Mouse (Mus musculus) left cerebral cortex, adult 2 months (tissue): ENCODE results near the gene Myh3. TPM values are rescaled to one million over a fixed set of nuclear protein-coding genes. Genes with fewer than 3 reads are reported as not detected.
"Not testable (repeated sequence)": the region's sequence is repeated elsewhere in the genome, so short reads cannot be mapped to it uniquely, and the experiment has no call there.

ENCODE experiments used
- DNase-seq, 2 experiments: peaks; one replicate each; pipeline ENCODE4 v3.0.0; 2021 to 2022; ENCODE audit warnings: low spot score in 2 of 2, mixed read lengths in 1 of 2; ENCODE audit errors: extremely low spot score in 1 of 2
- H3K27ac ChIP-seq: fragments of 200-600 bp; 2 replicates; pipeline ENCODE4 v1.8.1; 2022
- H3K4me3 ChIP-seq: fragments of 200-600 bp; 2 replicates; pipeline ENCODE4 v1.8.1; 2022
- CTCF ChIP-seq: fragments of 200-600 bp; IDR thresholded peaks from 2 replicates; pipeline ENCODE4 v1.8.1; 2022; ENCODE audit warnings: antibody characterized with exemption, mild to moderate bottlenecking, moderate library complexity
- intact Hi-C: fragments of 180-260 bp; cut with DNase I; formaldehyde crosslinking; loops from one replicate; pipeline ENCODE4 v1.15.1; 2025
- total RNA-seq, 2 experiments: library from RNA; stranded (reverse); gene quantifications; 2 replicates each; pipeline ENCODE4 v1.2.3; 2021

Myh3 gene
- total RNA-seq, 2 experiments from 2014 or later, result 4.7 to 6.0 TPM

DNA sequence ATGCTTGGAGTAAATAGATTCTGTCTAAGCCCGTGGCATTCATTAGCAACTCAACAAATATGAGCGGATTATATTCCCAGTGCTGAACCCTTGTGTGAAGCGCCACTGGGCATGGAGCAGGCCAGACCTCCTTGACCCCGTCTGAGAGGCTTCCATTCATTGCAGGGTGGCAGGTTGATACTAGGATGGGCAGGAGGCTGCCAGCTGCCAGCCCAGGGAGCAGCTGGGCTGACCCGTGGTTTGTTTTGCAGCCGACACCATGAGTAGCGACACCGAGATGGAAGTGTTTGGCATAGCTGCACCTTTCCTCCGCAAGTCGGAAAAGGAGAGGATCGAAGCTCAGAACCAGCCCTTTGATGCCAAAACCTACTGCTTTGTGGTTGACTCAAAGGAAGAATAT lies 1.6 kb downstream of the Myh3 start:
- Histone ChIP-seq H3K4me3 (no peak overlapping the region), H3K27ac (no peak overlapping the region)
- no peak for TF ChIP-seq CTCF
- DNase-seq, result no peak
- intact Hi-C loops, result no loop called here

DNA sequence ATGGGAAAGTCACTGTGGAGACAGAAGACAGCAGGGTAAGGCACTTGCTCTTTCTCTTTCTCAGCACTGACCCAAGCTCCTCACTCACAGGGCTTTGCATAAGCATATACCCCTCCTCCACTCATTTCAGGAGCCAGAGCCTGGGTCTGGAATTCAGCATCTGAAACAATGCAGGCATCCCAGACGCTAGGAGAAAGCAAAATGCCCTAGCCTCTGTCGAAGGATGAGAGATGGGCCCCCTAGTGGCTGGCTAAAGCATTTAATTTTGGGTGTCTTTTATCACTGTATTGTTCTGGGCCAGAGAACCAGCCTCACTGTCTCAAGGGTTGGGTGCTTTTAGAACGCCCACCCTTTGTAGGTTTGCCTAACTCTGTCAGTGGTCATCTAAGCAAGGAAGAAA lies 2.1 kb downstream of the Myh3 start:
- peak; percentile 42 to 67 for DNase-seq
- no peak overlapping the region for H3K27ac ChIP-seq
- intact Hi-C loops, result no loop called here
- peak; percentile 87 for TF ChIP-seq CTCF
- H3K4me3 ChIP-seq, result no peak overlapping the region

DNA sequence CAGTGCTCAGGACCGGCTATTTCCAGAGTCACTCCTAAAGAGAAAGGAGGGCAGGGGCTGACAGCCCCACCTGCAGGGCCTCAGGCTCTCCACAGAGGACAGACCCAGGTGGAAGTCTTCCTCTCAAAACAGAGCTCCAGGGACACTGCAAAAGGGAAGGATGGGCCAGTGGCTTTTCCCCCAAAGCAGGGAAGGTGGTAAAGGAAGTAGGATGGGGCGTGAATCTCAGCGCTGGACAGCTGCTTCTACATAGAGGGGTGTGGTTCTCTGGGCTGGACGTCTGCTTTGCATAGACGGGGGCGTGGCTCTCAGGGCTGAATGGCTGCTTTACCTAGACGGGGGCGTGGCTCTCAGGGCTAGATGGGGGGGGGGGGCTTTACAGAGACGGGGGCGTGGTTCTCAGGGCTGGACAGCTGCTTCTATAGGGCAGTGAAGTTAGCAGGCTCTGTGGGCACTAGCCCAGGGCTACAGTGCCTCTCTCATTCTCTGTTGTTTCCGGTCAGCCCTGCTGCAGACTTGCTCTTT lies 3.1 kb downstream of the Myh3 start:
- intact Hi-C loops, result no loop called here
- no peak for TF ChIP-seq CTCF
- Histone ChIP-seq H3K27ac (no peak overlapping the region), H3K4me3 (no peak overlapping the region)
- DNase-seq, result no peak

DNA sequence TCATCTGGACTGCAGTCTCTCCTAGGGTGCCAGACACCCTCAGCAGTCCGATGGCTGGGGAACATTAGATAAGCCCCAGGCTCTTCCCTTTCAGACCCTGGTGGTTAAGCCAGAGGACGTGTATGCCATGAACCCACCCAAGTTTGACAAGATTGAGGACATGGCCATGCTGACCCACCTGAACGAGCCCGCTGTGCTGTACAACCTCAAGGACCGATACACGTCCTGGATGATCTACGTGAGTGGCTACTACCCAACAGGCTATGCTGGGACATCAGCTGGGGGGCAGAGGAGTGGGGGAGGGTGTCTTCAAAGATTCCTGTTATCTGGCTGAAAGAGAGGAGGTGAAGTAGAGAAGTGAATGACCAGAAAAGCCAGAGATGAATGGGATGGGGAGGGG lies 4.1 kb downstream of the Myh3 start:
- no peak for TF ChIP-seq CTCF
- no peak for DNase-seq
- intact Hi-C loops, result no loop called here
- Histone ChIP-seq H3K4me3 (no peak overlapping the region), H3K27ac (no peak overlapping the region)

GRCm38 (mm10) chr11:67082793-67083192 lies 4.7 kb downstream of the Myh3 start:
- intact Hi-C loops, result no loop called here

GRCm38 (mm10) chr11:67083239-67083638 lies 5.1 kb downstream of the Myh3 start:
- TF ChIP-seq CTCF, result no peak
- Histone ChIP-seq H3K27ac (no peak overlapping the region), H3K4me3 (no peak overlapping the region)
- no peak for DNase-seq
- intact Hi-C loops, result no loop called here

More at GRCm38 (mm10) chr11:67082793-67083192, 4.7 kb downstream of the Myh3 start:
- TF ChIP-seq CTCF, result no peak
- Histone ChIP-seq H3K27ac (no peak overlapping the region), H3K4me3 (no peak overlapping the region)
- DNase-seq, result no peak

- H3K4me3 ChIP-seq, result no peak overlapping the region
- intact Hi-C loops, result no loop called here
- DNase-seq, result no peak
- H3K27ac ChIP-seq, result no peak overlapping the region
- TF ChIP-seq CTCF, result no peak; the same call in 1 of the 2 replicates
Observed at GRCm38 (mm10) chr11:67083712-67084340, 5.7 kb downstream of the Myh3 start.

DNA sequence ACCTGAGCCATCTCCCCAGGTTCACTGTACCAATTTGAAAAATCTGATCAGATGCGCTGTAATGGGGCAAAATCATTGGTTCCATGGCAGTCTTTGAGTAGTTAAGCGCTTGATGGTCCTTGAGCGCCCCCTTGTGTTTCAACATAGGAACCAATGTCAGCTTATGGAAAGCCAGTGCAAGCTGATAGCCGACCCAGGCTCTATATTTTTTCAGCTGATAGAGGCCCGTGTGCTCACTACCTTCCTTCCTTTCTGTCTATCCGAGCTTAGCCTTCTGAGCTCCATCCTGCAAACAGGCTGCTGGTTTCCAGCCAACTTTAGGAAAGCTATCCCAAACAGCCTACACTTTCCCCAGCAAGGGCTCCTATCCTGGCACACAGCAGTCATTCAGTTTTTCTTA lies 7.4 kb downstream of the Myh3 start:
- Histone ChIP-seq H3K27ac (no peak overlapping the region), H3K4me3 (no peak overlapping the region)
- peak; percentile 64 to 66 for DNase-seq
- peak; percentile 91 for TF ChIP-seq CTCF
- intact Hi-C loops, result loop anchor here (1.0 to 5.0 kb wide), 2 partner anchors 61 to 178 kb away; no protein-coding TSS in a partner anchor

DNA sequence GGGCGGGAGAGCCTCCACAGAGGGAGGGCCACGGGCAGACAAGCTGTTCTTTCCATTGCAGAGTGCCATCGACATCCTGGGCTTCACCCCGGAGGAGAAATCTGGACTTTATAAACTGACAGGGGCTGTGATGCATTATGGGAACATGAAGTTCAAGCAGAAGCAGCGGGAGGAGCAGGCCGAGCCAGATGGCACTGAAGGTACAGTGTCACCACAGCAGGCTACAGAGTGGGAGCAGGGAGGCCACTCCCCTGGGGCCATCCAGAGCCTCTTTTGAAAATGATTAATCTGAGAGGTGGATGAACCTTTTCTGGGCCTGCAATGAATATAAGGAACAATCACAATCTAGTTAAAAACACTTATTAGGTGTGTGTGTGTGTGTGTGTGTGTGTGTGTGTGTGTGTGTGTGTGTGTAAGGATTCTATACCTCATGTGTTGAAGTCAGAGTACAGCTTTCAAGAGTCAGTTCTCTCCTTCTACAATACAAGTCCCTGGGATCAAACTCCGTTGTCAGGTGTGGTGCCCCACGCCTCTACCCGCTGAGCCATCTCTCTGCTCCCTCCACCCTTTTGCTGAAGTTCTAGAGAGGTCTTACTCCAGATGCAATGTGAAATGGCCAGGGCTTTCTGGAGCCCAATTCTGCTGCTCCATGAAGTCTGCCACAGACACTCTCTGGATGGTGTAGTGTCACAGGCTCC lies 8.5 kb downstream of the Myh3 start:
- no peak for TF ChIP-seq CTCF
- Histone ChIP-seq H3K4me3 (no peak overlapping the region), H3K27ac (no peak overlapping the region)
- no peak for DNase-seq
- intact Hi-C loops, result loop anchor here (5.0 kb wide), 1 partner anchor 179 kb away; no protein-coding TSS in a partner anchor

GRCm38 (mm10) chr11:67087225-67087624 lies 9.1 kb downstream of the Myh3 start:
- Histone ChIP-seq H3K27ac (no peak overlapping the region), H3K4me3 (no peak overlapping the region)
- intact Hi-C loops, result loop anchor here (5.0 kb wide), 1 partner anchor 180 kb away; no protein-coding TSS in a partner anchor
- no peak for DNase-seq
- TF ChIP-seq CTCF, result no peak

GRCm38 (mm10) chr11:67092354-67092753 lies 14.3 kb downstream of the Myh3 start:
- DNase-seq, H3K4me3 ChIP-seq, H3K27ac ChIP-seq, intact Hi-C loops: not testable (repeated sequence)

GRCm38 (mm10) chr11:67093201-67093600 lies 15.1 kb downstream of the Myh3 start:
- no peak overlapping the region for H3K27ac ChIP-seq
- no peak overlapping the region for H3K4me3 ChIP-seq
- no peak for DNase-seq
- TF ChIP-seq CTCF, result no peak
- intact Hi-C loops, result no loop called here
